Mouse (Mus musculus) right cerebral cortex, postnatal 14 days (tissue): Measurements from ENCODE around the gene Mmp11.
A peak's percentile ranks its signal among the peaks of the same experiment; 100 is the strongest.

ENCODE experiments used
- DNase-seq: peaks from one replicate; pipeline ENCODE4 v3.0.0; 2022

Gene Mmp11

DNA sequence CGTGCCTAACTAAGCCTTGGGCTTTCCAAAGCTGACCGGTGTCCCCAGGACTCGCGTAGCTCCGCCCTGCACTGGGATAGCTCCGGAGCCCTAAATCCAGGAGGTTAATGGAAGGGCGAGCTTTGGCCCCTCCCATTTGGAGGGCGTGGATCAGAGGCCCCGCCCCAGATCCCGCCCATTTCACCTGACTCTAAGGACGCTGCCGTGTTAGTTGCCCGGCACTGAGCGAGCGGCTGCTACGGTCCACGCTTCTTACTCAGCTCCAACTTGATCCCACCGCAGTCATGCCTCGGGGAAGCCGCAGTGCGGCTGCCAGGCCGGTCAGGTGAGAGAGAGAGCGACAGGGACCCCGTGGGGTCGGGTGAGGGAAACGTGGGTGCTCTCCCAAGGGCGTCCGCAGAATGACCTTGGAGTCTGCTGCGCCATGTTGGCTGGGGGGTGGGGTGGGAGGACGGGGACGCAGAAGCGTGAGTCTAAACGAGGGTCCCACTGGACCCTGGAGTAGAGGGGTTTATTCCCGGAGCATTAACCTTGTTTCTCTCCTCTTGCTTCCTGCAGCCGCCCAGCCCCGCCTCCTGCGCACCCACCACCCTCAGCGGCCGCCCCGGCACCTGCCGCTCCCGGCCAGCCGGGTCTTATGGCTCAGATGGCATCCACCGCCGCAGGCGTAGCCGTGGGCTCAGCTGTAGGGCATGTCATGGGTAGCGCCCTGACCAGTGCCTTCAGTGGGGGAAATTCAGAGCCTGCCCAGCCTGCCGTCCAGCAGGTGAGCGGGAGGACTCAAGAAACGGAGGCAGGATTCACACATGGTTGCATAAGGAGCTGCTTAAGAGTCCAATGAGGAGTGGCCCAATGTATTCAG, at the start of gene Mmp11:
Gene Mmp11 (minus strand): TSS at position 817 of the 862 bp plus-strand sequence.
- DNase-seq = peak; percentile 63

DNA sequence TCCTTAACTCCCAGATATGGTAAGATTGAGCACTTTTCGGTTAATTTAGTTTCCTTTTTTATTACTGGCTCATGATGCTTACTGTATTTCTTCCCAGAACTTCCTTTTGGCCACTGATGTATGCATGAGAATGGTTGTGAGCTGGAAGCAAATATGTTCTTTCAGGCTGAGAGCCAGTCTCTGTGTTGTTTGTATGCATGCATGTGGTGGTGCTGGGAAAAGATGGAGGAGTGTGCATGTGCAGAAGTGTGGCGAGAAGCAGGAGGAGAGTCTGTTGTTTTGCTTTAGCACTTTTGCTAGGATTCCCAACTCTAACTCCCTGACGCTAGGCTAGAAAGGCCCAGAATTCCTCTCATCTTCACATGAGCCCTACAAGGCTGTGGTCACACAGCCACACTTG, 43.1 kb upstream of the Mmp11 start:
- DNase-seq = no peak

DNA sequence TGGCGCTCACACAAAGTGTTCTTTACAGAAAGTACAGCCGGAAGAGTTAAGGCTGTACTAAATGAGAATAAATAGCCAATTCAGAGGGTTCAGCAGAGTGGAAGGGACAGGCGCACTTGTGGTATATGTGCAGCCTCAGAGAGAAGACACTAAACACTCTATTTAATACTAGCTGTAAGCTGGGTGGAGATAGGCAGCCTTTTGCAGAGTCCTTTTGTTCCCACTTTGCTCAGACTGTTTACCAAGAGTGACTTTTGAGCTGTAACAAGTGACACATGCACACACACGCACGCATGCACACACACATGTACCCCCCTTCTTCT, 42.5 kb upstream of the Mmp11 start:
- DNase-seq = no peak

DNA sequence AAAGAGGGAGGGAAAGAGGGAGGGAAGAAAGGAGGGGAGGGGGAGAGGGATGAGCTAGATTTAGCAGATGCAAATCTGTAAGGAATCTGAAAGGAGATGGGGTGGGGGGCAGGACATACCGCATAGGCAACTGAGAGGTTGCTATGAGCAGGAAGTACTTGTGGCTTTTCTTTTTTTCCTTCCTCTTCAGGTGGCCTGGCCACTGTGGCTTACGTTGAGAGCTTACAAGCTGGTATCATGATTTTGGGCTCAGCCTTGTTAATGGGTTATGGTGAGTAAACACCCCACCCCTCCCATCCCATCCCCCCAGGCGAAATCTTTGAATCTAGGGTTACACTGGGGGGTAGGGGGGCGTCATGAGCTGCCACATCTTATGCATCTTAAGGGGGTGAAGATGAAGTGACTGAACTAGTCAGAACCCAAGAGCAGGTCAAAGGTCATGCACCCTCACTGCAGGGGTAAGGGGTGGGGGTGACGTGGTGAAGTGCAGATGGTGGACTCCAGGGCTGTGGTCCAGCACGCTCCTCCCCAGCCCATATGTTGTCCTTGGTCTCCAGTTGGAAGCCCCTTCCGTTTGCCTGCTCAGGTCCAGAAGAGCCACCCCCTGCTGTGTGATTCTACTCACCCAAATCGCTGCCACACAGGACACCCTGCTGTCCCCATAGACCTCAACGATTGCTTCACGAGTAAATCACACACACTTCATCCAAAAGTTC, 42.0 kb upstream of the Mmp11 start:
- DNase-seq = no peak

DNA sequence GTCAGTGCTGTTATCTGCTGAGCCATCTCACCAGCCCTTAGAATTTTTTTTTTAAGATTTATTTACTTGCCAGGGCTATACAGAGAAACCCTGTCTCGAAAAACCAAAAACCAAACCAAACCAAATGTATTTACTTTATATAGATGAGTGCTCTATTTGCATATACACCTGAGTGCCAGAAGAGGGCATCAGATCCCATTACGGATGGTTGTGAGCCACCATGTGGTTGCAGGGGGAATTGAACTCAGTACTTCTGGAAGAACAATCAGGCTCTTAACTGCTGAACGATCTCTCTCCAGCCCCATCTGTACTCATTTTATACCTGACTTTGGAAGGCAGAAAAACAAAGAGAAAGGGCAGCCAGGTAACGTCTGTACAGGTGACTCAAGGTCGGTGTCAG, 38.9 kb upstream of the Mmp11 start:
- no peak for DNase-seq

DNA sequence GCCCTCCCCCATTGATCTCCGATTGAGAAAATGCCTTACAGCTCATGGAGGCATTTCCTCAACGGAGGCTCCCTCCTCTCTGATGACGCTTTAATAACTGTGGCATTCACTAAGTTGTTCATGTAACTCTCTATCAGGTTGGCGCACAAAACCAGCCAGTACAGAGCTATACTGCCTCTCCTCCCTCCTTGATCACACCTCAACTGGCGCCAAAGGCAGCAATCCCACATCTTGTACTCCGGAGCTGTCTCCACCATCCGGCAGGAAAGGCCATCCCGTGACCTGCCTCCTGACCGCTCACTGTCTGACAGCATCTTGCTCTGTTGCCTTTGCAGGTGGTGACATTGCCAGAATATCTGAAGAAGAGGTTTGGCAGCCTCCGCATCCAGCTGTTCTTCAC, 37.5 kb upstream of the Mmp11 start:
- DNase-seq = no peak

DNA sequence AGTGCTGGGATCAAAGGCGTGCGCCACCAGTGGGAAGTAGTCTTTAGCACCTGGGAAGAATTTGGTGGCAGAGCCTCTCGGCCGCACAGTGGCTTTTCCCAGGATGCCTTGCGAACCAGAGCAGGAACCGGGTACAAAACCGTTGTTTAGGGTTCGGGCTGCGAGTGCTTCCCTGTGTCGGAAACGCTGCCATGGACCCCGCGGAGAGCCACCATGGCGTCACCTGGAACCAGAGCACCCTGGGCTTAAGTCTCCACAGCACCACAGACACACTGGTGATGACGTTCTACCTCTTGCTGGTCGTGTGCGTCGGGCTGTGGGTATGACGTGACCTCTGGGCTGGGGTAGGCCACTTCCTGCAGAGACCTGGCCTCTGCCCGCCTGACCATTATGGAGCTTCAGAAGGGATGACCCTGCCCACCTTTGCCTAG, 18.1 kb upstream of the Mmp11 start, which contains the start of gene Gm5134:
Gene Gm5134 (plus strand): TSS at position 134 of the 431 bp plus-strand sequence.
- no peak for DNase-seq

DNA sequence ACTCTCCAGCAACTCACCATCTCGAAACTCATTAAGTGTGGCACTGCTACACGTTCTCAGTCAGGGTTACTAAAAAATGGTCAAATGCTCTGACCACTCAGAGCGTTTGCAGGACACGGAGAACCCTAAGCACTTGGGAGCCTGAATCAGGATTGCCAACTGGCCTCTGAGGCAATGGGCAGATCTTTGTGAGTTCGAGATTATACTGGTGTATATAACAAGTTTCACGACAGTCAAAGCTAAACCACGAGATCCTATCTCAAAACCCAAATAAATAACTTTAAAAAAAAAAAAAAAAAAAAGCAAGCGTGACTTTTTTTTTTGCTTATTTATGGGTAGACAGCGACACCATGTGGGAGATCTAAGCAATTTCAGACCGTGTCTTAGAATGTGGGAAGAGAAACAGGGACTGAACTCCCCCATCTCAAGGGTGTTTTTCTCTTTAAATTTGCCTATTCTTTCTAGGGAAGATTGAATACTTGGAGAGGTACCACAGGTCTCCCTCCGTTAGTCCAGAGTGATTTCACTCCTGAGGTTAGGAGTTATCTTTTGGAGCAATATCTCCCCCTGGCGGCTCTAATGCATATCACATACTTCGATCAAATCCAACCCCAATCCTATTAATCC, 15.2 kb upstream of the Mmp11 start:
- no peak for DNase-seq

DNA sequence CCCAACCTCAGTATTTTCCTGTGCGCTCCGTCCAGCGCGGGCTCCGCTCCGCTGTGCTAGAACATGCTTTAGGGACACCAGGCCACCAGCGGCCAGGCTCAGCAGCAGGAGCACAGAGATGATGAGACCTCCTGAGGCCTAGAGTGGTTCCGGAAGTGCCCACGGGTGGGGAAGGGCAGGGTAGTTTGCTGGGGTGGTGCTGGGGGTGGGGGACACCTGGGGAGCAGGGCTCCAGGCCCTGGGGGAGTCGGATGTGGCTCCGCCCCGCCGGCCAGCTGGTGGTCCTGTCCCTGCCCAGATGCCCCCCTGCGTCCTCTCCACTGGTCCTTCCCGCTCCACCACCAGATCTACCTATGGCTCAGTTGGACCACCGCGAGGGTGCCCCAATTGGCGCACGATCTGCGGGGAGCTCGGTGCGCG, 14.5 kb upstream of the Mmp11 start:
- no peak for DNase-seq

DNA sequence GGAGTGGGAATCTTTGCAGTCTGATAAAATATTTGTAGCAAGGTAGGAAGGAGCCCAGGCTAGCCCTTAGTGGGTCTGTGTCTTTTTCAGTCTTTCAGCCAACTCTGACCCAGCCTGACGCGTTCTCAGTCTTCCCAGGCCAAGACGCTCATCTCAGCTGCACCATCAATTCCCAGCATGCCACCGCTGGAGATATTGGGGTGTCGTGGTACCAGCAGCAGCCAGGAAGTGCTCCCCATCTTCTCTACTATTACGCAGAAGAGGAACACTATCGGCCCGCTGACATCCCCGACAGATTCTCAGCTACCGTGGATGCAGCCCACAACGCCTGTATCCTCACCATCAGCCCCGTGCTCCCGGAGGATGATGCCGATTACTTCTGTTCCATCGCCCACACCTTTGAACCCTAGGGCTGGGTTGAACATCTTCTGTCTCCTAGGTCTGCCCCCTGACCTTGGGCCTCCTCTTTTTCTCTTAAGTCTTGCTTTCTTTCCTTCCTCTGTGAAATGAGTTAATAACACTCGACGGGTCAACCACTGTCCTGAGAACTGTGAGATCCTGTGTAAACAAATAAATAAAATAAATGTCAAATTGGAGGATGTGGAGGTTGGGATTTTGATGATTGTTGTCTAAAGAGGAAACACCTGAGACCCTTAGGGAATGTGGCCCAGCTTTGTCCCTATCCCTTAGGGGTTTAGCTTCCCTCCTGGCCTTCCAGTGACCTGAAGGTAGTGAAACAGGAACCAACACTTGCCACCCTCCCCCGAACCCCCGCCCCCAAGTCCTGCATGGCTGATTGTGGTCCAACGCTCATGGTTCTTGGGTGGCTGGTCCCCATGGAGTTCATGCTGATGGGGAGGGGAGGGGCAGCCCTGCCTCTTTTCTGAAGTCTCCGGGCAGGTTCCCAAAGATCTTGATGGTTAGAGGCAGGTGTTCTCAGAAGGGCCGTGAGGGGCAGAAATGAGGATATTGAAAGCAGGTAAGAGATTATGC, 13.1 kb upstream of the Mmp11 start:
- DNase-seq = no peak

DNA sequence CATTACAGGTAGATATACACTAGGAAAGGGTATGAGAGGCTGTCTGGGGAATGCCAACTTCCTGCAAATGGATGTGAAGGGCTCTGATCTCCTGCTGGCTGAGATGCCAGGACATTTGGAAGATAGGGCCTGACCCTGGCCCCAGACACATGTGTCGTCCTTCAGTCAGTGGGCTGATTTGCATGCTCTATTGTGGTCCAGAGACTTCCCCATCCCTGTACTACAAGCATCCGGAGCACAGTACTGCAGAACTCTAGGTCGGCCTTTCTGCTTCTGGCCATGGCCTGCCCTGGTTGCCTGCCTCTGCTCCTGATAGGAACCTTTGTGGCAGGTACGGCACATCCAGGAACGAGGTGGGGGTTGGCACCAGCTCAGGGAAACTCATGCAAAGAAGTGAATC, 11.8 kb upstream of the Mmp11 start:
- DNase-seq = no peak

DNA sequence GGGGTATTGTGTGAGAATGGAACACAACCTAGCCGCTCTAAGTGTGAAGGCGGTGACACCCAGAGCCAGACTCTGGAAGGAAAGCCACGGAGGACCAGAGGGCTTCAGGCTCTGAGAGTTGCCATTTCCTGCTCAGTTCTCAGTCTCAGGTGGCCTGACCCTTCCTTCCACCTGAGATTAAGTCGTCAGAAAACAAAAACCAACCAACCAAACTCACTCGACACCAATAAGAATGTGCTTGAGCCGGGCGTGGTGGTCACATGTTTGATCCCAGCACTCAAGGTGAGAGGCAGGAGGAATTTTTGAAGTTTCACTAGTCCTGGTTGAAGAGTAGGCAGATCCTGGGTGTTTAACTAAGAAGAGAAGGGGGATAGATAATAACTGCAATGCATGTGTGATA, 9.6 kb upstream of the Mmp11 start:
- DNase-seq = no peak

DNA sequence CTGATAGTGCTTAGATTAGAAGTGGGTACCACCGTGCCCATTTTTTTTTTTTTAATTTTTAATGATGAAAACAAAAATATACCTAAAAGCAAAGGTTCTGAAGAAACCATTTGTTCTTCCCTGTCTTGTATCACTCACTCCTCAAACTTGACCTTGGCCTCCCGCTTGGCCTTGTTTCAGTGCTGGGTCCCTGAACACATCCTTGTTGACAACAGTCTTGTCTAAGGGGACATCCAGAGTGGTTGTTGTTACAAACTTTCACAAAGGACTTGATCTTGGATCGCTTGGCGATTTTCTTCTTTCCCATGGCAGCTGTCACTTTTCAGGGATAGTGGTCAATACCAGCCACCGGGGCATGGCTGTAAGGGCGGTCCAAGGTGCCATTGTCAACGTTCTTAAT, 8.9 kb upstream of the Mmp11 start:
- no peak for DNase-seq

DNA sequence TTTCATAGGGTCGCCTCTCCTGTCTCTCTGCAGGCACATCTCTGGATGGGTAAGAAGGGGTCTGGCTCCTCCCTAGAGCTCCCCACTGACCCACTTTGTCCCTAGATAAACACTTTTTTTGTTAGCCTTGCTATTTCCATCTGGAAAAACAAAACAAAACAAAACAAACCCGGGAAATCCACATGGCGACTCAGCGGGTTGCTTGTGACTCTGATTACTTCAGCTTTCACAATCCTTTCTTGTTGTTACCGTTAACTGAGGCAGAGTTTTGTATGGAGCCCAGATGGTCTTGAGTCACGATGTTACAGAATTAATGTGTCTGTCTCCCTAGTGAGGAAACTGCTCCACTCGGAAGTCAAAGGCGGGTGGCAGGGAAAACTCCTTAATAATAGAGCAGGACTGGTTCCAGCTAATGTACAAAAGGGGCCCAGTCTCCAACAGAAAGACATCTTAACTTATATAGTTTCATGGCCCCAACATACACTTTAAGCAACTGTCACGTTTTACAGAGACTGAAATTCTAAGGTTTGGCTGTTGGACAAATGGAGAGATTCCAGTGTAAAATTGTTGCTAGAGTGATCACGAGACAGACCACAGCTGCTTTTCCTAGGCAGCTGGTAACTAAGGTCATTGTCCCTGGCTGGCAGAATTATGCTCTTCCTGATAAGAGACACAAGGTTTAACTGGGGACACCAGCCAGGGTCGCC, 7.9 kb upstream of the Mmp11 start:
- no peak for DNase-seq

DNA sequence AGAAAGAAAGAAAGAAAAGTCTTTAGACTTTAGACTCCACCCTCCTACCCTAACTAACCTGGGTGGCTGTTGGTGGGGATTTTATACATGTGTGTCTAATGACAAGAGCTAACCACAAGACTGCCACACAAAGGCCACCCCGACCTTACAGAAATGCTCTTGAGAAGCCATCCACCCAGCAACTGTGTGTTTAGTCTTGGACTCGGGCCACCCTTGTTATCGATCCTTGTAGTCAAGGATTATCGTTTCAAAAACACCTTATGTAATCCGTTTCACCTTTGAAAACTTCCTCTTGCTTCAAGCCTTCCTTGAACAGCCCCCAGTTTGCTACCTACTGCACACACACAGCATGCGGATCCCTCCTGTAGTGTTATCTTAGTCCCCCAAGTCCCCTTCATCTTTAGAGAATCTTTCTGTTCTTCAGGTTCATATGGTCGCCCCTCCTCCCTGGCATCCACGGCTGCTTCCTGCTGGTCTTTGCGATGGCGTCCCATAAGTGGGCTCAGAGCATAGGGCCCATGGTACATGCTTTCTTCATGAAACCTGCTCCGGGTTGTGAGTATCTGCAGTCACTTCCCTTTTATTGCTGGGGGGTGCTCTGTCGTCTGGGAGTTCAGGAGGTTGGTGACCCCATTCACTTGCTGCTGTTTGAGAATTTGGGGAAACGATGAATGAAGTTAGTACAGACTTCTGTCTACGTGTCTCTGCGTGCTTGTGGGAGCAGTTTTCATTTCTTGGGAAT, 6.6 kb upstream of the Mmp11 start, which contains the start of gene Vpreb3:
Gene Vpreb3 (plus strand): TSS at position 322 of the 742 bp plus-strand sequence.
- no peak for DNase-seq

DNA sequence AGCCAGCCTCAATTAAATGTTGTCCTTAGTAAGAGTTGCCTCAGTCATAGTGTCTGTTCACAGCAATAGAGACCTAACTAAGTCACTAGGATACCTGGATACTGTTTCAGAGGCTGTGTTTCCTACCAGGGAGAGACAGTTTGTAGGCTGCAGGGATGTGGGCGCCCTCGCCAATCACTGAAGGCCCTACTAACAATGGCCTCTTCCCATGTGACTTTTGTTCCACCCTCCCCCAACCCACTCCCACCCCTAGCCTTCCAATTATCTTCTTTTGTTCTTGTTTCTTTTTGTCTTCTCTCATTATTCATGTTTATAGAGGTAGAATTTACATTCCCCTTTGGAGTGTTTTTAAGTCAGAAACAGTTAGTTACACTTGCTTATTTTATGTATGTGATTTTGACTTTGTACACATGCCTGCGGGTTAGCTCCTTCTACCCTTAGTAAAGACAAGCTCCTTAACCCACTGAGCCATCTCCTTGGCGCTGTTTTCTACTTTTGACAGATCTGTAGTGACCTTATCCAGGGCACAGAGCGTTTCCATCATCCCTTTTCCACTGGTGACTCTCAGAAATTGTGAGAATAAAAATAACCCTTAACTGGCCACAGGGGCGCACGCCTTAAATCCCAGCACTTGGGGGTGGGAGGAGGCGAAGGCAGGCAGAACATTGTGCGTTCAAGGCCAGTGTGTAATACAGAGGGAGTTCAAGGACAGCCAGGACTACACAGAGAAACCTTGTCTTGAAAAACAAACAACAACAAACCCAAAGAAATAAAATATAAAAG, 4.9 kb upstream of the Mmp11 start:
- no peak for DNase-seq

DNA sequence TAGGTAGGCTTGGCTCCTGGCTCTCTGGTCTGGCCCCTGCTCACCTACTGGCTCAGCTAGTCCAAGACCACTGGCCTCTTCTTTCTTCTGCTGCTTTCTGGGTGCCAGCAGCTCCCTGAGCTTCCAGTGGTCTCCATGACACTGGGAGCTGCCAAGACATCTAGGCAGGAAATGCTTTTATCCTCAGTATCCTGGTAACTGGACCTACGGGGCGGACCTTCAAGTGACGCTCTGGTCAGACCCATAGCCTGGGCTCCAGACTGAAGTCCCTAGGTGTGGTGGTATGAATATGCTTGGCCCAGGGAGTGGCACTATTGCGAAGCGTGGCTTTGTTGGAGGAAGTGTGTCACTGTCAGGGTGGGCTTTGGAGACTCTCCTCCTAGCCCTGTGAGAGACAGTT, 4.2 kb upstream of the Mmp11 start, which contains the start of gene Gm867:
Gene Gm867 (minus strand): TSS at position 153 of the 400 bp plus-strand sequence.
- DNase-seq = no peak

DNA sequence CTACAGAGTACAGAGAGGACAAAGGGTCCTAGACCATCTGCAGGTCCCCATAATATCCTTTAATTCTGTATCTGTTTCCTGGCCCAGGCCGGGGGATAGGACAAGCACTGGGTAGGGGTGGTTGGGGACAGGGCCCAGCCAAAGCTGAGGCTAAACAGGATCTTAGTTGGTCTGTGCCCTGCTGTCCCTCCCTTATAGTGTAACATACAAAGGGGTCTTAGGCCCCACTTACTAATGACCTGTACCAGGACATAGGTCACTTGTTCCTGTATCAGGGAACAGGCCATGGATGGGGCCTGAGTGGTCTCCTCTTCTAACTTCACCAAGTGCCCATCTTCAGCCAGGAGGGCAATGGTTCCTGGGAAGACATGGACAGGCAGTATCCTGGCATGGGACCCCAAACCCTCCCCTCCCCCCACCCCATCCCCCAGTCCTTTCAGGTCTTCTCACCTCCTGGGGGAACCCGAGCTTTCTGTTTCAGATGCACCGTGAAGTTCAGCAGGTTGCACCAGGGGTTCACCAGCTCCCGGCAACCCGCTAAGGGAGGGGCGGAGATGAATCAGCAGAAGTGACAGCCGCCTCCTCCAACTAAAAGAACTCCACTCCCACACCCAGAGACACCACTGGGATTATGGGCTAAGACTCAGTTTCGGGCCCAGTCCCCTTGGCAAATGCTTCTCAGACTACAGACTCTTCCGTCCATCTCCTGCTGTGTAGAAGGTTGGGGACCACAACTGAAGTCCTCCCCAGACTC, 3.4 kb upstream of the Mmp11 start:
- DNase-seq = no peak
